Mouse (Mus musculus) T-cell, adult 2 months (primary cell): ENCODE measurements at regions not wholly inside any gene's neighbourhood (a gene's known extent, or its start where the extent isn't known, plus 50 kb on each side); places are given as distances from the start of the nearest gene placed in this dataset.

Source experiments
- DNase-seq: peaks from one replicate; pipeline ENCODE4 v3.0.0; 2022; ENCODE audit warnings: low spot score

- DNase-seq, result no peak
Measured at GRCm38 (mm10) chr17:87501098-87501497, 54.4 kb upstream of the Calm2 start.

DNA sequence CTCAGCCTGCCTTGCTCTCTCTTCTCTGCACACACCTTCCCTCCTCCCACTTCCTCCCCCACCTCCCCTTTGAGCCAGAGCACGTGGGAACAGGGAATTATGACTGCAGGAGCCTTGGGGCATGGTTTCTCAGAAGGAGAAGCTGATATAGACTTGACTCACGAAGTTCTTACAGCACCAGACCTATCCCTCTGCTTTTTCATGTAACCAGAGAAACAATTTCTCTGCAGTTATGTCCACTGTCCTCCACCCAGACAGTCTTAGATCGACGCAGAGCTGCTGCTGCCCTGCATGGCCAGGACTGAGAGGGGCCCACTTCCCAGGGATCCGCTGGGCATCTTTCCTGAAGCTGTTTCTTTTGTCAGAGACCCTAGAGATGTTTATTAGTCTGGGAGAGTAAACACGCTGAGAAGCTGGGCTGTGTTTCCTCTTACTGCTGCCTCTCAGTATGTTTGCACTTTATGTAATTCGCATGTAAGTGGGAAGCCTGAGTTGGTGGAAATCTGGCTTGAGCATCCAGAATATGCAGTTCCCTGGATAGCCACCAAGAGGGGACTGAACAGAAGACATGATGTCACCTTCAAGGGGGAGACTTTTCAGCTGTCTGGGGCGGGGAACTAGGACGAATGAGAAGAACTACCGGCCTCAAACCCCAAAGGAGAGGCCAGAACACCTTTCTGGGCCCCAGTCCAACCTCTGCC, 55.1 kb upstream of the Calm2 start:
- DNase-seq, result no peak

DNA sequence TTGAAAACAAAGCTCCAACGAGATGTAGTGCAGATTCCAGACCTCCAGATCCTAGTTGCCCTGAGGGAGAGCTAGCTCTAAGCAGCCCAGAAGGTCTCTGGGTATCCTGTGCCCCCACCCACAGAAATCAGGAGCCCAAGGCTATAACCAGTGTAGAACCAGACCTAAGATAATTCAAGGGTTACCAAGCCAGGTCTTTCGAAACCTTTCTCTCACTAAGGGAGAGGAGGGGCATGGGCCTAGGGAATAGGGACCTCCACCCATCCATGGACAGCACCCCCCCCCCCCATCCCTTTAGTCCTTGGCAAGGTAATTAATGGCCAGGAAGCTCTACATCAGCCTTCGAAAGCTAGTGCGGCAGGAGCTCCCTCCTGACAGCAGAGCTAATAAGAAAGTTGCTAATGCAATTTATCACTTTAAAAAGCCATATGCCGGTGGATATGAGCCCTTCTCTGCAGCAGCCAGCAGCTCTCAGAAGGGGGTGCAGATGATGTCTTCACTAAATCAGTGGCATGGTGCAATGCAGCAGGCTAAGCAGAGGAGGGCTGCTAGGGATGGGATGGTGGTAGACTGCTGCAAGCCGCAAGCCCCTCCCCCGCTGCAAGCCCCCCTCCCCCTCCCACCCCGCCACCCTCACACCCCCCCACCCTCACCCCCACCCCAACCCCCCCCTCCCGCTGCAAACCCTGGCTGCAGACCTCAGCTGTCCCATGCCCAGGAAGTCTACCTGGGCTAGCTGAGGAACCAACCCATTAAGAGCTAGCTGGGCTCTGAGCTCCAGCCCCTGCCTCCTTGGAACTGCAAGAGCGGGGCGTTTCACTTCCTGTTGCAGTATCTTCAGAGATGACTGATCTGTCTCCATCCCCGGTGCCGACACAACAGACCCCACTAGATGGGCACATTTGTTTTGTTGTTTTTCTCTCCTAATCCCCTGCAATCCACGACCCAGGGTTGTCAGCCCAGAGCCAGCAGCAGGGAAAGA, 55.9 kb upstream of the Calm2 start:
- DNase-seq, result no peak

- DNase-seq, result no peak
Measured at GRCm38 (mm10) chr17:87503491-87503890, 56.8 kb upstream of the Calm2 start.

DNA sequence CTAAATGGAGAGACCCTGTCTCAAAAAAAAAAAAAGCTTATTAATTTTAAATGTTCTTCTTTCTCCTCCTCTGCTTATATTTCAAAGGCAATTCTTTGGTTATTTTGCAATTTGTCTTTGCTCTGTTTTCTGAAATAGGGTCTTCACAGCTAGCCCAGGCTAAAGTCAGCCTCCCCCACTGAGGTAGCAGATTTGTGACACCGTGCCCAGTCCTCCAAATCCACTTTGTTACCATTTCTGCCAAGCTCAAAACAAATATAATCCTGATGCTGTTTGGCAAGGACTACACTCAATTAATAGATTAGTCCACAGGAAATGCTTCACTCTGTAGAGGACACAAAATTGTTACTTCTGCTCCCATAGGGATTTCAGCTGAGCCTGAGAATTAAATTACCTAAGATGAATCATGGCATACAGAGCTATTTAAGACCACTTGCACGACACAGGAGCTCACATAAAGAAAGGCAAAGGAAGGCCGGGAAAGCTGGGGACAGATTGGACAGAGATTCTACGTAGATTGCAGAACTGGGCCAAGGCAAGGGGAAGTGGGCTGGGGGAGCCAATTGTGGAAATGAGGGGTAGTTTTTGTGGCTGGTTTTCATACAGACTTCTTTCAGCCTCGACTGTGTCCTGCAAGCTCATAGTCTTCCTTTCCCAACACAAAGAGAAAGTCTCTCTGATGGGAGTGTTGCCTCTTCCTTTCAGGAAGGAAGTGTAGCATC, 58.4 kb upstream of the Calm2 start:
- no peak for DNase-seq

DNA sequence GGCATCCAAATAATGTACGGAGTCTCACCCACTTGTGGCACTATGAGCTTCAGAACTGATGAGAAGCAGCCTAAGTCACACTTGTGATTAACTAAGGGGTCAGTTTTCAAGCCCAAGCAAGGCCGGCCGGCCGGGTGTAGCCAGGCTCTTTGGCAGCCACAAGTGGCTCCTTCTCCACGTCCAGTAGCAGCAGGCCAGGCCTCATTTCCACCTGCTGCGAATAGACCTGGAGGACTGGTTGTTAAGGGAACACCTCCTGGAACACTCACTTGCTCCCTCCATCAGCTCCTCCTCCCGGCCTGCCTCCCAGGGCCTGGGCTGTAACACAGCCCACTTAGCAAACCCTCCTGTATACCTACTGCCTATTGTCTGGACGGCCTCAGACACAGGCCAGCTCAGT, 61.1 kb upstream of the Calm2 start:
- DNase-seq, result no peak

DNA sequence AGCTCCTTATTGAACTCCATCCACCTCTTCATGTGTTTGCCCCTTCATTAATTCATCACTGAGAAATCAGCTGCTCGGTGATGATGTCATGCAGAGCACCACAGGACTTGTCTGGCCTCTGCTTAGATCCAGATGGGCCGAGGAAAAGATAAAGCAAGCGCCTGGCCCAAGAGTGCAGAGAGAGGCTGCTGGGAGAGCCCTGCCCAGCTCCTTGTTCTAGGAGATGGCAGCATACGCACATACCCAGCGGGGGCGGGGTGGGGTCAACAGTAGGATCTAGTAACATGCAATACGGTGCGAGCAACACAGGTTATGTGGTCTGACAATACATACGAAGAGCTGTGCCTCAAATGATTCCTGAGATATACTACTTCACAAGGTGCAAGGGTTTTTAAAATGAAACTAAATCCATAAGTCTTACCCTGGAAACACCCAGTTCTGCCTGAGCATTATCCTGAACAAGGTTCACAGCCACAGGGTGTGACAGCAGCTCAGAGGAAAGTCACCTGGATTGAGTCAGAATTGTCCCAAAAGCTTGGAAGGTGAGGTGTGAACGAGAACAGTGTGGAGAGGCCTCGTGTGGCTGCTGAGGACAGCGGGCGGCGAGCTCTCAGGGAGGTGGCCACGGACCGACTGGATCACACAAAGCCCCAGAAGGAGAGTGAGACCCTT, 62.0 kb upstream of the Calm2 start:
- no peak for DNase-seq

- DNase-seq, result no peak
Measured at GRCm38 (mm10) chr17:87512000-87512611, 65.4 kb upstream of the Calm2 start.

GRCm38 (mm10) chr17:87513822-87514221, 67.1 kb upstream of the Calm2 start:
- DNase-seq, result peak; percentile 8

DNA sequence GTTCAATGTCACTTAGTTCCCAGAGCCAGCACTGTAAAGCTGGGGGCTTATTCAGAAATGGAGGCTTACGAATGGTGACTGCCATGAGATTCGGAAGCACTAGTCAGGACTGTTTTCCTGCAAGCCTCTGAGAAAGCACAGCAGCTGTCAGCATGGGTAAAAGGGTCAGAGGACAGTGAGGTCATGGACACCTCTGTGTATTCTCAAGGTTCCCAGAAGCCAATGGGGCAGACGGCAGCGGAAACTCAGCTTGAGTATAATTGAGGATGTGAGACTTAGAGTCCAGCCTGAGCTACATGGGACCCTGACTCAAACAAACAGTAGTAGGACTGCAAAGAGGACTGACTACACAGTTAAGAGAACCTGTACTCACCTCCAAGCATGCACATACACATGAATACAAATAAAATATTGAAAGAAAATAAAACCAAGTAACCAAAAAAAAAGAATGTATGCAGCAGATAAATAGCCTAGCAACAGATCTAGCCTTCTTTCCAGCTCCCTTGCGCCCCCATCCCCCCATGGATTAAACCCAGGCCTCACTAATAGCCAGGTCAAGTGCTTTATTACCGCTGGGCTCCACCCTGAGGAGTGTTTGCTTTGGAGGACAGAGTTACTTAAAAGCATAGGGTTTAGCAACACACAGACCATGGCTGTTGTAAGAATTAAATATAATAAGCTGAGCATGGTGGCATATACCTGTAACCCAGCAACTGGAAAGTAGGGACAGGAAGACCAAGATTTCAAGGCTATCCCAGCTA, 67.8 kb upstream of the Calm2 start:
- DNase-seq, result no peak

DNA sequence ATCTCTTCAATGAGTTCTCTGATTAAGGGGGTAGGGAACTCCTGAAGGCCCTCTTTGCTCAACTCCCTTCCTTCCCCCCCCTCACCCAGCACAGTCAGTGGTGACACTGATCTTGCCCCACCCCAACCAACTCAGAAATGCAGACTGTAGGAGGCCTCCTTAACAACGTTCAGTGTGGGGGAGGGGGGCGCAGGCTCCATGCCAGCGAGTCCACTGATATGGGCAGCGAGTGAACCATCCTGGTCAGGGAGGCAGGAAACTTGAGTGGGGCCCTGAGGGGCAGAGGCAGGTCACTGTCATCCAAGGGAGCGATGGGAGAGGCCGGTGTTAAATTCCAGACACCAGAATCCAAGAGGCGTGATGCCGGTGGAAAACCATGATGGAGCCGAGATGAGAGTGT, 70.5 kb upstream of the Calm2 start:
- no peak for DNase-seq

- no peak for DNase-seq
Measured at GRCm38 (mm10) chr17:87519454-87519853, 72.7 kb upstream of the Calm2 start.

- DNase-seq, result no peak
Measured at GRCm38 (mm10) chr17:87520841-87521240, 74.1 kb upstream of the Calm2 start.

DNA sequence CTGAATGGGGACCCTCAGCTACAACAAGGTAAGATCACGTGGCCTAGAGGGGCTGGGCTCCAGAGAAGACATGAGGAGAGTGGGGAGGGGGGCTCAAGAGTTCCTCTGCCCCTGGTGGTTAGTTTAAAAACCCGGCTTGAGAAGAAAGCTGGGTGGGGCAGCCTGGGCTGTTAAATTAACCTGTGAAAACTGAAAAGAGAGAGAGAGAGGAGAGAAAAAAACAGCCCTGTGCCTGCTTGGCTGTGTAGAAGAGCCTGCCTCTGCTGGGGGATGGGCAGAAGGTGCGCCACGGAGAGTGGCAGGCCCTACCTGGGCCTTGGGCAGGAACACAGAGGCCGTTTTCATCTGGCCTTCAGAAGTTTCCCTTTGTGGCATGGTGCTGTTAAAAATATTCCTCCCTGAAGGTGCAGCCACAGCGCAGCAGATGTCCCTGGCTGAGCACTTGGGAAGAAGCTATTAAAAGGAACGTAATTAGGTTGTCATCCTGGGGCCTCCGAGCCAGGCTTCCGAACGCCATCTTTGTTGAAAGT, 75.0 kb upstream of the Calm2 start:
- DNase-seq, result no peak

DNA sequence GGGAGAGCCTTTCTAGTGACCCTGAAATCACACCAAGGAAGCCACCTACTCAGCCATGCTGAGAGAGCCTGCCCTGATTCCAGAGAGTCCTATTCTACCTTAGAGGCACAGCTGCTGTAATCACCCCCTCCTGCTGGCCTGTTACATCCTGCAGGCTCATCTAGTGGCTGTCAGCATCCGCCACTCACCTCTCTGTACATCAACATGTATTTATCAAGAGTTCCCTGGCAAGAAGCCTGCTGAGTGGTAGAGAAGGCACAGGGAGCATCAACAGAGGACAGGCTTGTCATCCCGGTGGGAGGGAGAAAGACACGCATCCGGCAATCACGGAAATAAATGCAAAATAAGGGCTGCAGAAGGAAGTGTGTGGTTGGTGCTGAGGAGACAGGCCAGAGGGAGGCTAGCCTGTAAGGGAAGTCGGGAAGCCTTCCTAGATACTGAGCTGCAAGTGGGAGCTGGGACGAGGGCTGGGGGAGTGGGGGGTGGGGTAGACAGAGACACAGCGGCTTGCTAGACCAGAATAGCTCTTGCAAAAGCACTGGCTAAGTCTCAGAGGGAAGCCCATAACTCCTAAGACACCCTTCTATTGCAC, 75.9 kb upstream of the Calm2 start:
- no peak for DNase-seq

DNA sequence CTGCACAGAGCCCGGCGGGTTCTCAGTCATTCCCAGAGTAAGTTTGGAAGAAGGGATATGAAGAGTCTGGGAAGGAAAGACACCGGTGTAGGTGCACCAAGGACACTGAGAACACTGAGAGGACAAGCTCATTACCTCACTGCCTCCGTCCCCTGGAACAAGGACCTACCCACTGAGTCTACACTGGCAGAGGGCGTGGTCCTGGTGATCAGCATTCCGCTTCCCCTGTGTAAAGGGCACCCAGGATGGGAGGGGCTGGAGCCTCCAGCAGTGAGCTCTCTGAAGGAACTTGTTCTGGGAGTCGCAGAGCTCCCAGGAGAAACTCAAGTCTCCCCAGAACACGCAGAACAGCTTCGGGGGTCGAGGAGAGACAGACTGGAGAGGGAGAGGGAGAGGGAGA, 76.9 kb upstream of the Calm2 start:
- DNase-seq, result no peak

GRCm38 (mm10) chr17:87527174-87527573, 80.4 kb upstream of the Calm2 start:
- DNase-seq, result no peak

DNA sequence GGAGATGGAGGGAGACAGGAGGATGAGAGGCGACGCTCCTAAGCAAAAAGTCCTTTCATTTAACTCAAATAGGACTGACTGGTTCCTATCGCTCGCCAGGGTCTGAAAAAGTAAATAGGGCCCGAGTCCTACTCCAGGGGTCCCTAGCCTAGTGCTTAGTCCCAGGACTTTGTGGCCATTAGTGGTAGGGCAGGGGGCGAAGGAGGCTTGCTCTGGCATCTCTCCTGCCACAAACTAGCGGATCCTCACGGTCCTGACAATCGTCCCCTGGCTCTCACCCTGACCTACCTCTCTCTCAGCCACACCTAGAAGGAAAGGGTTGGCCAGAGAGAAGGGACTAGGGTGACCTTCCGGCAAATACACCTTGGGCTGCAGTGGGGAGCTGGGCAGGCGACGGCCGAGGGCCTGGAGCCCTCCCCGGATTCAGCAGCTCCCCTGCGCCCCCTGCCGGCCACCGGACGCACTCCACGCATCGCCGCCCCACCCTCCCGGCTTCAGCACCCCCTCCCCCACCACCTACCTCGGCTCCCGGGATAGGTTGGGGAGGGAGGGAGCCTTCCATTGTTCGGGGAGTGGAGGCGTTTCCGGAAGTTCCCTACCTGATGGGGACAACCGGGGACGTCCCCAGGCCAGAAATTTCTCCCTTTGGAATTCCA, 83.6 kb upstream of the Calm2 start:
- peak; percentile 51 for DNase-seq

DNA sequence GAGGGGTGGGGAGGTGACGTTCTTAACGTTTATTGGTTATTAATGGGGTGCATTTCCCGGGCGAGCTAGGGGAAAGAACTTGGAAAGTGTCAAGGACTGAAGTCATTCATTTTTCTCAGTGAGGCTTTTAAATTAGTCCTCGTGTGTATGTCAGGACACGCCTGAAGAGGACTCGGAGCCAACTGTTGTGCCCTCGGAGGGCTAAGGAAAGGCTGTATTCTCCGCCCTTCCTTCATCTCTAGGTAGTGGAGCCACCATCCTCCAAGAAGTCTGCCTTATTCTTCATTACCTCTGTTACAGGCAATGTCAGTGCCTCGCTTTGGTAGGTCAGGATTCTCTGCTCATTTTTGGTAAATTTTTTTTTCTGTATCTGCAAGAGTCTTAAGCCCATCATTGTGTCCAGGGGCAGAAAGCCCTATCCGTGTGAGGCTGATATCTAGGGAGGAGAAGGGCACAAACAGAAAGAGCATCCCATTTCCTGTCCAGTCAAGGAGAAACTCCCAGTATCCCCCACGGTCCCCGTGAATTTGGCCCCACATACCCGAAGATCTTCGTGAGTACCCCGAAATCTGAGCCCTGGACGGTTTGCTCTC, 84.2 kb upstream of the Calm2 start:
- no peak for DNase-seq
